Mouse (Mus musculus): Measurements from ENCODE around the gene Fmo5.

Gene Fmo5

GRCm38 (mm10) chr3:97681321-97682158 is 52.9 kb downstream of the Fmo5 start:
- peak; percentile 88 for DNase-seq (ENCODE audit: low spot score)

DNA sequence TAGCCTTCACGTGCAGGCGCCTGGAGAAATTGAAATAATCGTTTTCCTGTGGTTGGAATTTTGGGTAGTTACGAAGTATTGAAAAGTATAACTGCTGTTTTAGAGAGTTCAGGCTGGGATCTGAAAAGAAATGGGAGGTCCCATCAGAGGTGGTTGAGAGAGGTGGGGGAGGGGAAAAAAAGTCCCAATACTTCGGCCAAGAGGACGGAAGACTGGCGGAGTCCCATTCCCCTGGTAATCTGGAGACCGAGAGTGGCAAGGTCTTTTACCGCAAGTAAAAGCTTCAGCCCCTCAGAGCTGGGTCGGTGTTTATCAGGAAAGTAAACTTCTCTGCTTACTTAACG is 53.5 kb downstream of the Fmo5 start:
- no peak for DNase-seq (ENCODE audit: low spot score)

DNA sequence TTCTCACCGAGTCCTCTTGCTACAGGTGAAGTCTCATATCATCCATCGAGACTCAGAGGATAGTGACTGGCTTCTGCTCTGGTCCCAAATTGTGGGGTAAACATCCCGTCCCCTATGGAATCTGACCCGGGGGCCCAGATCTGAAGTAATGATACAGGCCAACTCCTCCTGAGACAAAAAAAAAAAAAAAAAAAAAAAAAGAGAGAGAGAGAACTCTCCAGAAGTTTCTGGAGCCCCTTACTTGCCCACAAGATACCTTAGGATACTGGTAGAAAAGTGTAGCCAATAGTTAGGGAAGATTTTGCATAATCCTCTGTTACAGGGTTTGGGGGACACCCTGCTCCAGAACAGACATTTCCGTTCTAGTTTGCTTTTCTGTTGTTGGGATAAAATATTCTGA is 54.0 kb downstream of the Fmo5 start:
- no peak for DNase-seq (ENCODE audit: low spot score)

GRCm38 (mm10) chr3:97683560-97684195 is 55.1 kb downstream of the Fmo5 start:
- no peak for DNase-seq (ENCODE audit: low spot score)

DNA sequence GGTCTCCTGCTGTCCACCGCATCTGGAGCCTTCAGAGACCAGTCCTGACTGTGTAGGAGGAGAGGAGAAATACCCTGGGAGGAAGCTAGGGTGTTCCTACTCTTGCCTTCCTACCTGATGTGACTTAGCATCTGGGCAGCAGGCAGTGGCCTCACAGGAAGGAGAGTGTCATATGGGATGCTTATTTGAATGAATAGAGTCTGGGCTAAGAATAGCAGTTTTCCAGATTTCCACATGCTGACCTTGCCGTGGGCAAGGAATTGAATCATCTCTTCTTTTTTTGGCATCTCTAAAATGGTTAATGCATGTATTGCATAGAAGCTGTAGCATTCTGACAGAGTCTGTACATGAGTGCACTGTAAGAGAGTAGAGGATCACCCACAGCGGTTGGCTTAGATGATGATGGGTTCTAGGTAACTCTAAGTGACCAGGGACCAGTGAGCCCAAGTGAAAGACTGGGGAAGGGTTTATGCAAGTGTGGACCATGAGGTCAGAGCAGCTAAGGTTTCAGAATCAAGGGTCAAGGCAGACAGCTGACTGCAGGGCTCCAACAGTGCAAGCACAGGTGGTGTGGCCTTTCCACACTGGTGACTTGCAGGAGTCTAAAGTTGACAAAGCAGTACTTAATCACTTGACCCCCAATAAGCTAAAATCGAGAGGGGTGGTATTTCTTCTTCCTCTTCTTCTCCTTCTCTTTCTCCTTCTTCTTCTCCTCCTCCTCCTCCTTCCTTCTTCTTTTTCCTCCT is 57.9 kb downstream of the Fmo5 start:
- no peak for DNase-seq (ENCODE audit: low spot score)

DNA sequence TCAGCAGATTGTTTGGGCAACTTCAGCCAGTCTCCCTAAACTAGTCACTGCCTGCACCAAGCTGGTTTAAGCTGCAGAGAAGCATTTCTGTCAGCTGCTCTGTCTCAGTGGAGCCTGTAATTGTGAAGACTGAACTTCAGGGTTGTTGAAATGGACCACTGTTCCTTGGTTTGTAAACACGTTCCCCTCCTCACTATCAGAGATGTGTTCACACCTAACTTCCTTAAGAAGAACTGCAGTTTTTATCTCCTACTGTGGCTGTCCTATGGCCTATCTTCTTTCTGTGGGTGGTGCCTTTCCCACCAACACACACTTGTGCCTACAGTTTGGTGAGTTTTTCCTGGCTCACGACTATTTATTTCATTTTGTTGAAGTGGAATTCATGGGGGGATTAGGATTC is 60.7 kb downstream of the Fmo5 start:
- no peak for DNase-seq (ENCODE audit: low spot score)

DNA sequence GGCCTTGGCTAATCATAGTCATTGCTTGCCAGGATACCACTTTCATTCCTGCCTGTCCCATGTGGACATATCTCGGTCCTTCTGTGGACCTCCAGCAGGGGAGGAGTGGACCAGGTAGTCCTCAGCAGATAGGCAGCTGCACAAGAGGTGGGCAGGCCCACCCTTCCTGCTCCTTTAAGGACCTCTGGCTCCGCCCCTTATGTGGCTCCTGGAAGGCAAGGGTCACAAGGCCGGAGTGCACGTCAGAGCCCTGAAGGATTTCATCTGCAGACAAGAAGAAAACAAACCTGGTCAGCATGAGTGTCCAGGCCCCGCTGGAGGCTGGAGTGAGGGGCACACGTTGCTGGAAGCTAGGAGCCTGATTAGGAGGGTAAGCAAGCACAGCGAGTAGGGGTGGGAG is 62.0 kb downstream of the Fmo5 start:
- no peak for DNase-seq (ENCODE audit: low spot score)

- DNase-seq (ENCODE audit: low spot score): no peak
Observed at GRCm38 (mm10) chr3:97691443-97692017, 62.9 kb downstream of the Fmo5 start.

DNA sequence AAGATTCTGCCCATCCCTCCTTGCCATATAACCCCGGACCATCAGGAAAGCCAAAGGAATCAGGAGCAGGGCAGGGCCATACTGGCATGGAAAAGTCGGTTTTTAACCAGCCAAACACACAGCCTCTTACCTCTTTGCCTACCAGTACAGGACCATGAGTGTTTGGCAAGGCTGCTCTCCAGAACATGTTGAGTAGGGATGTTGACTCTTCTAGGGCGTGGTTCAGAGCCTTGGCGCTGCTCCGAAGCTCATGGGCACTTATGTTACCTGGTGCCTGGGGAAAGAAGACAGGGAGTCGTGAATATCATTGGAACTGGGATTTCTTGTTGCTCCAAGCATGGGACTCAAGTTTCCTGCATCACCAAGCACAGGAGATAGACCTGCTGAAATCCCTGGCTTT is 65.2 kb downstream of the Fmo5 start:
- no peak for DNase-seq (ENCODE audit: low spot score)

DNA sequence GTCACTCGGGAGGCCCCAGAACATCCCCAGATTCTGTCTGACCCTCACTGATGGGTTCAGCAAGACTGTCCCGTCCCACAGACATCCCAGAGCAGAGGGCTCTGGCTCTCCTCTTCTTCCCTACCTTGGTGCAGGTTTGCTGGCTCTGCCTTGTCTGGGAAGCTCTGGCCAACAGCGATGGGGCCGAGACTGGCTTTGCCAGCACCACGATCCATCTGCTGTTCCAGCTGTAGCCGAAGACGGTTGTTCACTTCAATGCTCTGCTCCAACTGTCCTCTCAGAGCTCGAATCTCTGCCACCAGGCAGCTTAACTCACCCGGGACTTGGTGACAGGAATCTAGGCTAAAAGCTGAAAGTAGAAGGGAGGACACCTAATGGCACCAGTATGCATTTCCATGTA is 68.3 kb downstream of the Fmo5 start:
- no peak for DNase-seq (ENCODE audit: low spot score)

GRCm38 (mm10) chr3:97697291-97697690 is 68.7 kb downstream of the Fmo5 start:
- no peak for DNase-seq (ENCODE audit: low spot score)

DNA sequence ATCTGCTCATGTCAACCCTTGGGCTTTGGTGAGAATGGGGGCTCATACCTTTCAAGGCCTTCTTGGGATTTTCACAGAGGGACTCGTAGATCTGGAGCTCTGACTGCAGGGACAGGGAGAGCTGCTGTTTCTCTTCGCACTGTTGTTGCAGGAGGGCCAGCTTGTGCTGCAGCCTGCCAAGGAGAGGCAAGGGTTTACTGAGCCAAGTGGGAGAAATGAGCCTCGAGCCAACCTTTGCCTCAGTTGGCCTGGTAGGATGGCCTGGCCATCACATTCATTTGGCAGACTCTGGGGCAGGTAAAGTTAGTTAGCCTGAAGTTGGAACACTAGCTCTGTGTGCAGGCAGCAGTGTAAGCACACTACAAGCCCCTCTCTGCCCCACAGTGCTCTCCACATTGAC is 70.5 kb downstream of the Fmo5 start:
- no peak for DNase-seq (ENCODE audit: low spot score)

DNA sequence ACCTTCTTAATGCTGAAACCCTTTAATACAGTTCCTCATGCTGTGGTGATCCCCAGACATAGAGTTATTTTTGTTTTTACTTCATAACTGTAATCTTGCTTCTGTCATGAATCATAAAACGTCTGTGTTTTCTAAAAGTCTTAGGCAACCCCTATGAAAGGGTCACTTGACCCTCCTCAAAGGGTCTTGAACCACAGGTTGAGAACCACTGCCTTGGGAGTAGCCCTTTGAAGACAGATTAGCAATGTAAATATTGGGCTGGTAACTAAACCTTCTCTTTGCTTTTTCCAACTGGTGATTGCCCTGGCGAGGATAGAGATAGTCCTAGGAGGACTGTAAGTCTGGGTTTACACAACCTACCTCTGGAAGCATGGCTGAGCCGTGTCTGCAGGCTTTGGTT is 72.6 kb downstream of the Fmo5 start:
- no peak for DNase-seq (ENCODE audit: low spot score)

- DNase-seq (ENCODE audit: low spot score): no peak
Observed at GRCm38 (mm10) chr3:97702448-97703080, 74.0 kb downstream of the Fmo5 start.
